Mouse (Mus musculus): ENCODE results near the gene Ugt2b1. TPM values are rescaled to one million over a fixed set of nuclear protein-coding genes. Genes with fewer than 3 reads are reported as not detected.

The Ugt2b1 gene
- polyA plus RNA-seq, 1 experiment from 2014 or later: not detected

- Histone ChIP-seq H3K36me3 (ENCODE audit: control insufficient read depth, insufficient read depth, low read length) (no peaks in the 10 kb centered on the region), H3K4me2 (replicated peaks; ENCODE audit: low read depth, low read length) (no peak overlapping the region), H3K9me3 (ENCODE audit: control insufficient read depth, low read depth, low read length) (no peaks in the 10 kb centered on the region), H3K9ac (replicated peaks; ENCODE audit: low read depth, low read length) (no peak overlapping the region), H3K4me3 (ENCODE audit: low read depth, low read length) (no peak overlapping the region), H3K27me3 (ENCODE audit: control insufficient read depth, insufficient read depth, low read length) (no peaks in the 10 kb centered on the region), H3K27ac (ENCODE audit: low read length) (no peak overlapping the region), H3K4me1 (ENCODE audit: control insufficient read depth, insufficient read depth, low read length) (no peaks in the 10 kb centered on the region)
- ATAC-seq (ENCODE audit: insufficient number of reproducible peaks, insufficient read depth, low FRiP score, low read depth): peak; percentile 58; the same call in 1 of the 2 replicates
- 34% methylated on average over 1 of the region's 1 CpGs for WGBS
These were observed 15.6 kb downstream of the Ugt2b1 start for GRCm38 (mm10) chr5:86910770-86911169.

DNA sequence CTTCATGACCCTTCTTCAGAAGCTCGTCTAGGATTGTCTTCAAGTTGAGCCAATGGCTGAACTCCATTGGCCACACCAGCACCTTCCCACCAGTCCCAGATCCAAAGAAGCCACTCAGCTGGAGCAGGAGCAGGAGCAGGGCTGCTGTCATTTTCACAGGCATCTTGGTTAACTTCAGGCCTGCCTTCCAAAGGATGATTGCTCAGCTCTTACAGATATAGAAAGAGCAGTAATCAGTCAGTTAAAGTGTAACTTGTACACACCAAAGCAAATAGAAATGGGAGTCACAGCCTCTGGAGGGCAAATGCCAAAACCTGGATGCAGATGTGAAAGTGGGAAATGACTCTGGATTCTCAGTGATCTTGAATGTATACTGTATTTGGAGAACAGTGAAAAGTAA is 19.6 kb downstream of the Ugt2b1 start, which contains the start of gene Ugt2b34:
Gene Ugt2b34 (minus strand): TSS at position 180 of the 400 bp plus-strand sequence.
- Histone ChIP-seq H3K4me1 (ENCODE audit: control insufficient read depth, insufficient read depth, low read length) (no peaks in the 10 kb centered on the region), H3K27ac (ENCODE audit: low read length) (0 out of 2 replicates have a peak within 1 kb of the TSS, but pooled peaks have one; percentile 1), H3K36me3 (ENCODE audit: control insufficient read depth, insufficient read depth, low read length) (no peaks in the 10 kb centered on the region), H3K9me3 (ENCODE audit: control insufficient read depth, low read depth, low read length) (no peaks in the 10 kb centered on the region), H3K4me3 (ENCODE audit: low read depth, low read length) (peak within 1 kb of the TSS; percentile 26), H3K4me2 (replicated peaks; ENCODE audit: low read depth, low read length) (peak within 1 kb of the TSS; percentile 19), H3K9ac (replicated peaks; ENCODE audit: low read depth, low read length) (no peak within 1 kb of the TSS), H3K27me3 (ENCODE audit: control insufficient read depth, insufficient read depth, low read length) (no peaks in the 10 kb centered on the region)
- 55% methylated on average over 1 of the region's 1 CpGs for WGBS
- peak; percentile 79 for ATAC-seq (ENCODE audit: insufficient number of reproducible peaks, insufficient read depth, low FRiP score, low read depth)

DNA sequence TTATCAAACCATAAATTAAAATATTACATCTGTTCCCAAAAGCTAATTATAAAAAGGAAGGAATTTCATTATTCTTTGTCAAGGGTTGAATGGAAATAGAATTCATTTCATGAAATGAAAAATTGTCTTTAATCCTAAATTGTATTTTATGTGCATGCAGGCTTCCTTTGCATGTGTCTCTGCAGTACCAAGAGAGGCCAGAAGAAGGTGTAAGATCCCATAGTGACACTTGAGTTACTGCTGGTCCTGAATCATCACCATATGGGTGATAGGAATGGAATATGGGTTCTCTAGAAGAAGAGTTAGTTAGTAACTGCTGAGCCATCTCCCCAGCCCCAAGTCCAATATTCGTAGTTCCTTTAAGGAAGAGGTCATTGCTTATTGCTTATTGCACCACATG is 36.4 kb downstream of the Ugt2b1 start:
- Histone ChIP-seq H3K9me3 (ENCODE audit: control insufficient read depth, low read depth, low read length) (peaks cover 3% of the 10 kb centered on the region; the same call in 1 of the 2 replicates), H3K36me3 (ENCODE audit: control insufficient read depth, insufficient read depth, low read length) (peaks cover 3% of the 10 kb centered on the region; the same call in 1 of the 2 replicates), H3K27ac (ENCODE audit: low read length) (no peak overlapping the region), H3K9ac (replicated peaks; ENCODE audit: low read depth, low read length) (no peak overlapping the region), H3K4me1 (ENCODE audit: control insufficient read depth, insufficient read depth, low read length) (no peaks in the 10 kb centered on the region), H3K4me2 (replicated peaks; ENCODE audit: low read depth, low read length) (no peak overlapping the region), H3K27me3 (ENCODE audit: control insufficient read depth, insufficient read depth, low read length) (no peaks in the 10 kb centered on the region), H3K4me3 (ENCODE audit: low read depth, low read length) (no peak overlapping the region)
- 98% methylated on average over 1 of the region's 1 CpGs for WGBS
- ATAC-seq (ENCODE audit: insufficient number of reproducible peaks, insufficient read depth, low FRiP score, low read depth): no peak

DNA sequence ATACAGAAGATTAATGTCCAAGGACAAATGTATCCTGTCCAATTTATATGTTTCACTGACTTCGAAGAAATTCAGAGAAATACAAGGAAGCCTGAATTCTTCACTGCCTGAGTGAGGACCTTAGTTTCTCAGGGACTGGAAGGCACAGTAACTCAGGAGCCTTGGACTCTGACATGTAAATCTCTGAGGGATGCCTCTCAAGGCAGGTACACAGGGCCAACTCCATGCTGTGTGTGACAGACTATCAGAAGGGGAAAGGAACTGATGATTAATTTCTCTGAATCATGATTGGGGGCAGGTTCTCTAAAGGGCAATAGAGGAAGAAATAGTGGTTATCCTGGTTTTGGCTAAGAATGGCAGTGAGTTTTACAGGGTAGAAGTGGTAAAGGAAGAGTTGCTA is 37.9 kb downstream of the Ugt2b1 start:
- H3K36me3 ChIP-seq (ENCODE audit: control insufficient read depth, insufficient read depth, low read length): no peaks in the 10 kb centered on the region
- no peaks in the 10 kb centered on the region for H3K4me1 ChIP-seq (ENCODE audit: control insufficient read depth, insufficient read depth, low read length)
- no peak overlapping the region for H3K9ac ChIP-seq (replicated peaks; ENCODE audit: low read depth, low read length)
- 72% methylated on average over 1 of the region's 1 CpGs for WGBS
- H3K4me2 ChIP-seq (replicated peaks; ENCODE audit: low read depth, low read length): no peak overlapping the region
- no peaks in the 10 kb centered on the region for H3K9me3 ChIP-seq (ENCODE audit: control insufficient read depth, low read depth, low read length)
- no peak overlapping the region for H3K27ac ChIP-seq (ENCODE audit: low read length)
- no peak for ATAC-seq (ENCODE audit: insufficient number of reproducible peaks, insufficient read depth, low FRiP score, low read depth)
- no peaks in the 10 kb centered on the region for H3K27me3 ChIP-seq (ENCODE audit: control insufficient read depth, insufficient read depth, low read length)
- no peak overlapping the region for H3K4me3 ChIP-seq (ENCODE audit: low read depth, low read length)

DNA sequence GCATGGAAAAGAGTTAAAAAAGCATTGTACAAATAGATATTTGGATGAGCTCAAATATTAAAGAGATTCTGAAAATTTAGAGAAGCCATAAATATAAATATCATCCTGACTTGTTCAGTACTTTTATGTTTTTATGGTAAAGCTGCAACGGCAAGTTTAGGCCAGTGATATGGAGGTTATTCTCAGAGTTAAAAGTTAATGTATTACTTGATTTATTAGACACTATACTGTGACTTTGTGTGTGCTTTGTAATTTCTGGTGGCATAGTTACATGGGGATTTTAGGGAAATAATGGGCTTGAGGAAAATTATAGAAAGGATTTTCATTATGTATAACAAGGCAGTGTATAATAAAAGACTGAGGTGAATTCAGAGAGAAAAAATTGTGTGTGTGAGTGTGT is 39.2 kb downstream of the Ugt2b1 start:
- Histone ChIP-seq H3K4me3 (ENCODE audit: low read depth, low read length) (no peak overlapping the region), H3K36me3 (ENCODE audit: control insufficient read depth, insufficient read depth, low read length) (no peaks in the 10 kb centered on the region), H3K4me1 (ENCODE audit: control insufficient read depth, insufficient read depth, low read length) (no peaks in the 10 kb centered on the region), H3K9me3 (ENCODE audit: control insufficient read depth, low read depth, low read length) (no peaks in the 10 kb centered on the region), H3K9ac (replicated peaks; ENCODE audit: low read depth, low read length) (no peak overlapping the region), H3K27me3 (ENCODE audit: control insufficient read depth, insufficient read depth, low read length) (no peaks in the 10 kb centered on the region), H3K4me2 (replicated peaks; ENCODE audit: low read depth, low read length) (no peak overlapping the region), H3K27ac (ENCODE audit: low read length) (no peak overlapping the region)
- 80% methylated on average over 1 of the region's 1 CpGs for WGBS
- ATAC-seq (ENCODE audit: insufficient number of reproducible peaks, insufficient read depth, low FRiP score, low read depth): no peak

DNA sequence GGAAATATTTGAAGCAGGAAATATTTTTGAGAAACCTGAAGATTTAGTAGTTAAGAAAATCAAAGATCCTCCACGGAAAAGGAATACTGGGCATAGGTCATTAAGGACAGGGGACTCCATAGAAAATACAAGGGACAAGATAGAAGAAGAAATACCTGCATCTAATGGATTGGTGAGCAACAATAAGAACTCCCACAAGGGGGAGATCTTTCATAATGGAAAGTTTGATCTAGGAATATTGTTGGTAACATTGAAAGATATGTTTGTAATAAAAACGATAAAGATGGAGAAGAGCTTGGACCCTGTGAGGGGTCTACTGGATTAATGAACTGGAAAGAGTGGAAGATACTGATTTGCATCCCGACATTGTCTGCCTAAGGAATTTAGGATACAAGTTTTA is 39.7 kb downstream of the Ugt2b1 start:
- Histone ChIP-seq H3K4me3 (ENCODE audit: low read depth, low read length) (no peak overlapping the region), H3K36me3 (ENCODE audit: control insufficient read depth, insufficient read depth, low read length) (no peaks in the 10 kb centered on the region), H3K27me3 (ENCODE audit: control insufficient read depth, insufficient read depth, low read length) (no peaks in the 10 kb centered on the region), H3K27ac (ENCODE audit: low read length) (no peak overlapping the region), H3K4me2 (replicated peaks; ENCODE audit: low read depth, low read length) (no peak overlapping the region), H3K4me1 (ENCODE audit: control insufficient read depth, insufficient read depth, low read length) (no peaks in the 10 kb centered on the region), H3K9ac (replicated peaks; ENCODE audit: low read depth, low read length) (no peak overlapping the region), H3K9me3 (ENCODE audit: control insufficient read depth, low read depth, low read length) (no peaks in the 10 kb centered on the region)
- ATAC-seq (ENCODE audit: insufficient number of reproducible peaks, insufficient read depth, low FRiP score, low read depth): no peak
- WGBS: 39% methylated on average over 3 of the region's 3 CpGs

- Histone ChIP-seq H3K27ac (ENCODE audit: low read length) (no peak overlapping the region), H3K27me3 (ENCODE audit: control insufficient read depth, insufficient read depth, low read length) (no peaks in the 10 kb centered on the region), H3K36me3 (ENCODE audit: control insufficient read depth, insufficient read depth, low read length) (no peaks in the 10 kb centered on the region), H3K9me3 (ENCODE audit: control insufficient read depth, low read depth, low read length) (no peaks in the 10 kb centered on the region), H3K9ac (replicated peaks; ENCODE audit: low read depth, low read length) (no peak overlapping the region), H3K4me1 (ENCODE audit: control insufficient read depth, insufficient read depth, low read length) (no peaks in the 10 kb centered on the region), H3K4me3 (ENCODE audit: low read depth, low read length) (no peak overlapping the region), H3K4me2 (replicated peaks; ENCODE audit: low read depth, low read length) (no peak overlapping the region)
- 23% methylated on average over 1 of the region's 1 CpGs for WGBS
- ATAC-seq (ENCODE audit: insufficient number of reproducible peaks, insufficient read depth, low FRiP score, low read depth): no peak
These were observed 54.5 kb downstream of the Ugt2b1 start for GRCm38 (mm10) chr5:86871877-86872276.

Other genes with a start within 250 kb of the Ugt2b1 start
- not detected in 2 replicates for gene Tmprss11e, start 180.7 kb downstream of the Ugt2b1 start, polyA plus RNA-seq (2014; fragmentation: Nextera tagmentation; extraction: Ambion mirVana)
- gene Ythdc1, start 122.3 kb downstream of the Ugt2b1 start, polyA plus RNA-seq (2014; fragmentation: Nextera tagmentation; extraction: Ambion mirVana): 50.6 and 53.4 TPM in 2 replicates
- 69.1 and 76.8 TPM in 2 replicates for gene Ugt2b34, start 19.6 kb downstream of the Ugt2b1 start, polyA plus RNA-seq (2014; fragmentation: Nextera tagmentation; extraction: Ambion mirVana)
- 1.1 TPM in 2 replicates for gene Ugt2b35, start 74.3 kb upstream of the Ugt2b1 start, polyA plus RNA-seq (2014; fragmentation: Nextera tagmentation; extraction: Ambion mirVana)
- gene Ugt2b36, start 166.0 kb upstream of the Ugt2b1 start, polyA plus RNA-seq (2014; fragmentation: Nextera tagmentation; extraction: Ambion mirVana): 0.72 and 1.1 TPM in 2 replicates
- gene Ugt2b5, start 213.8 kb upstream of the Ugt2b1 start, polyA plus RNA-seq (2014; fragmentation: Nextera tagmentation; extraction: Ambion mirVana): not detected in 2 replicates

All from stomach, embryonic 14.5 days (tissue).